ENCODE assay signal across 8 mouse cellular contexts in the genomic region with DNA sequence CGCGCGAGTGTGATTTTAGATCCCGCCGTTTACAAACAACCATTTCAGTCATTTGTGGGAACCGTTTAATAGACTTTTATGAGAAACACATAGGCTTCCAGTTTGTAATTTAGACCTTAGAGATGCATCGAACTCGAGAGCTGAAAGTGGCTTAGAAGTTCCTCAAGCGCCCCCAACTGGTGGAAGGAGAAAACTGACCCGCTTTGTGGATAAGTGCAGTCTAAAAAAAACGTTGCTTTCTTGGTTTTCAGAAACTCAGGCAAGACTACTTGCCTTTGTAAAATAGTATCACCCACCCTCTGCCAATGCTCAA. TPM values are rescaled to one million over a fixed set of nuclear protein-coding genes. Genes with fewer than 3 reads are reported as not detected.
DNase-seq lines count a peak whose midpoint lies in the region; ATAC-seq and TF ChIP-seq lines count a peak whose summit lies in the region.

No protein-coding gene starts in this region.

- no peak for TF ChIP-seq POLR2A in limb, embryonic 14.5 days (IDR thresholded peaks at IDR 0.05; ENCODE audit: borderline replicate concordance, extremely low read depth, insufficient read depth, insufficient read length)

- ATAC-seq in limb, embryonic 14.5 days (ENCODE audit: low FRiP score, low read depth), result no peak
- no peak for ATAC-seq in midbrain, embryonic 15.5 days (replicated peaks)

- peak overlapping the region; percentile 35 for H3K4me3 ChIP-seq in limb, embryonic 14.5 days (replicated peaks; ENCODE audit: low read length)
- peak overlapping the region; percentile 28 for H3K4me3 ChIP-seq in midbrain, embryonic 15.5 days

- DNase-seq in 3T3-L1 (ENCODE audit: low read depth, low spot score), result peak; percentile 74
- DNase-seq in adrenal gland, adult 2 months, result peak; percentile 71
- DNase-seq in embryo, embryonic 9.5 days (ENCODE audit: extremely low spot score), result peak; percentile 83
- DNase-seq in heart, adult 8-10 months (ENCODE audit: low spot score), result peak; percentile 63
- peak; percentile 35 to 69 for DNase-seq in kidney, adult 8-10 months
- DNase-seq in limb, embryonic 14.5 days (ENCODE audit: low spot score), result peak; percentile 87
- DNase-seq in spleen, postnatal 4 days (ENCODE audit: low spot score in 2 of 2), result peak; percentile 66 to 82

- peak overlapping the region; percentile 61 for H3K4me2 ChIP-seq in limb, embryonic 14.5 days (replicated peaks; ENCODE audit: low read depth, low read length, severe bottlenecking)
- H3K4me2 ChIP-seq in midbrain, embryonic 15.5 days, result peak overlapping the region; percentile 53

- no peaks in the 10 kb centered on the region for H3K27me3 ChIP-seq in limb, embryonic 14.5 days (ENCODE audit: control insufficient read depth, insufficient read depth, low read length)
- no peaks in the 10 kb centered on the region for H3K27me3 ChIP-seq in midbrain, embryonic 15.5 days (replicated peaks)

- WGBS in limb, embryonic 14.5 days, result 1% methylated on average over 11 of the region's 11 CpGs
- WGBS in midbrain, embryonic 15.5 days, result under 1% methylated on average over 11 of the region's 11 CpGs

- peak overlapping the region; percentile 46; the same call in 1 of the 2 replicates for H3K9ac ChIP-seq in limb, embryonic 14.5 days (ENCODE audit: low read depth, low read length, severe bottlenecking)
- H3K9ac ChIP-seq in midbrain, embryonic 15.5 days, result 0 out of 2 replicates have a peak overlapping the region, but pooled peaks have one; percentile 29

- no peaks in the 10 kb centered on the region for H3K36me3 ChIP-seq in limb, embryonic 14.5 days (ENCODE audit: control insufficient read depth, insufficient read depth, low read length)
- H3K36me3 ChIP-seq in midbrain, embryonic 15.5 days (replicated peaks), result no peaks in the 10 kb centered on the region

- H3K9me3 ChIP-seq in limb, embryonic 14.5 days (ENCODE audit: control insufficient read depth, low read length), result no peaks in the 10 kb centered on the region
- no peaks in the 10 kb centered on the region for H3K9me3 ChIP-seq in midbrain, embryonic 15.5 days

- H3K4me1 ChIP-seq in limb, embryonic 14.5 days (ENCODE audit: control insufficient read depth, insufficient read depth, low read length), result peaks cover 26% of the 10 kb centered on the region
- H3K4me1 ChIP-seq in midbrain, embryonic 15.5 days, result peaks cover 49% of the 10 kb centered on the region

- no peak overlapping the region for H3K27ac ChIP-seq in limb, embryonic 14.5 days (replicated peaks; ENCODE audit: low read depth, low read length)
- peak overlapping the region; percentile 76 for H3K27ac ChIP-seq in midbrain, embryonic 15.5 days

RNA-seq across cellular contexts. Expression of a gene that starts 0.9 kb away (rescaled TPM):
- 1 to 10 TPM; 1.6 to 2.4 TPM for total RNA-seq in adrenal gland, adult 2 months (2021)
- 0.68 and 1.8 TPM in 2 replicates for polyA plus RNA-seq in adrenal gland, adult 2 months (2012; rRNA removed)
- 1 to 10 TPM; 4.6 to 7.3 (median 5.6) TPM for total RNA-seq in heart, adult 8-10 months (2022)
- polyA plus RNA-seq in limb, embryonic 14.5 days (2012; rRNA removed), result 43.9 and 49.5 TPM in 2 replicates
- polyA plus RNA-seq in limb, embryonic 14.5 days (2014; fragmentation: Nextera tagmentation; extraction: Ambion mirVana), result 29.4 and 31.4 TPM in 2 replicates
- polyA plus RNA-seq in midbrain, embryonic 15.5 days (2015; fragmentation: Nextera tagmentation; extraction: Ambion mirVana), result 17.5 and 17.6 TPM in 2 replicates
